Mouse (Mus musculus) neural tube, embryonic 10.5 days (tissue): ENCODE measurements around the gene Agbl5.

Experiments
- DNase-seq: peaks from one replicate; pipeline ENCODE4 v3.0.0-alpha.2; 2017; ENCODE audit warnings: low spot score; ENCODE audit errors: extremely low spot score

Gene Agbl5

DNA sequence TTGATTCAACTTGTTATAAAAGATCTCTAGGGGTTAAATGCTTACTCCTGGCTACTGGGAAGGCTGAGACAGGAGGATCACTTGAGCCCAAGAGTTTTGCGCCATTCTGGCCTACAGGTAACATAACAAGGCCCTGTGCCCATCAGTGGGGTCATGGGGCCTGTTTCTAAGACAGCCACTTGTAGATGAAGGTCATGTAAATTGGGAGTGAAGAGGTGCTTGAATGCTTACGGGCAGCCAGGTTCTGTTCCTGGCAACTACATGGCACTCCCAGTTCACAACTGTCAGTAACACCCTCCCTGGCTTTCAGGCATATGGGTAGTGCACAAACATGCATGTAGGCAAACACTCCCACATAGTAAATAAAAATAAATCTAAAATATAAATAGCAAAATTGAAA lies 62.4 kb downstream of the Agbl5 start:
- no peak for DNase-seq

DNA sequence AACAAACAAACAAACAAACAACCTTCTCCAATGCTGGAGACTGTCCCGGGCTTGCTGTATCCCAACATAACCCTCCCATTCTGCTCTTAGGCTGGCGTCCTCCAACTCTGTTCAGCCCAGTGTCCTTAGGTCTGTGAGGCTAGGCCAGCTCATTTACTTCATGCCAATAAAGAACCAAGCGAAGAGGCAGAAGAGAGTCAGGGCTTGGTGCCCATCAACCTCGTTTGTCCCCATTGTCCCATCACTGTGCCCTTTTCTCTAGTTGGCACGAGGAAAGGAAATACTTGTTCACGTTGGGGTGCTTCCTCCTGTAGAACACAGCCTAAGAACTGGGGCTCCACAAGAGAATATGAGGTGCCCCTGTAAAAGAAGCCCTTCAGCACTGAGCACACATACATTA lies 63.2 kb downstream of the Agbl5 start:
- DNase-seq = no peak

DNA sequence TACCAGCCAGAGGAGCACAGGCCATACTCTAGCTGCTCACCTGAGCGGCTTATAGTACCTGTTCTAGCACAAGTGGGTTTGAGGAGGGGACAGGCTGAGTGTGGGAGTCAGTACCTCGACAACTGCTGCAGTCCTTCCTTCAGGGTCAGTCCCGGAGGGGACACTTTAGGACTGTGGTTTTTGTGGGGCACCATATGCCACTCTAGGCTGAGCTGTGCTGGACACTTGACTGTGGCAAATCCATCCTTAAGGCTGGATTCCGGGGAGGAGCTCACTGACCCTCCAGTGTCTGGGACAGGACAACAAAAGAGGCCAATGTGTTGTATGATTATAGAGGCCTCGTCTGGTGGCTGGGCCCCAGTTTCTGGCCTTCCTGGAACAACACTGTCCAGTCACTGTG lies 64.1 kb downstream of the Agbl5 start:
- DNase-seq = no peak

DNA sequence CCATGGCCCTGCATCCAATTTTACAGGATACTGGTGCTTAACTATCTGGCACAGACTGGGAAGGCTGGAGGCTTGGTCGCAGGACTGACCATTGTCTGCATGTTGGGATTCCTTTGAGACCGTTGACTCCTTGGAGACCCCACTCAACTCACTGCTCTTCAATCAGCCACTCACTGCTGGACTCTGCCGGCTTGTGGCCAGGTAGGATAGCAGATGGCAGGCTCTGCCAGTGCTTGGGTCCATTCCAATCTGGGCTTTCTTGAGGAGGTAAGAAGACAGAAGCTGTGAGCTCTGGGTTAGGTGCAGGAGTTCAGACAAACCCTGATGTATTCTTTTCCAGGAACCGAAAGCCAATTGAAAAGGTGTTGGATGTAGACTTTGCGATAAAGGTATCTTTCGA lies 65.6 kb downstream of the Agbl5 start:
- no peak for DNase-seq

DNA sequence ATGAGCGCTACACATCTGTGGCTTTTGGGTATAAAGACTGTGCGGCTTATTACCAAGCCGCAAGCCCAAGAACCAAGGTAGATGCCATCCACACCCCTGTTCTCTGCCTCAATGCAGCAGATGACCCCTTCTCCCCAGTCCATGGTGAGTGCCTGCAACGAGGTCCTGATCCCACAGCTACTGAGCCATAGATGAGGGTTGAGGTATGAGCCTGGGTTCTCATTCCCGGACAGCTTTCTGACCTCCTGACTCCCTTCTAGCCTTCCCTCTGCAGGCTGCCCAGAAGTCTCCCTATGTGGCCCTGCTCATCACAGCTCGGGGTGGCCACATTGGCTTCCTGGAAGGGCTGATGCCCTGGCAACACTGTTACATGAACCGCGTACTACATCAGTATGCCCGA lies 66.1 kb downstream of the Agbl5 start:
- DNase-seq = no peak

DNA sequence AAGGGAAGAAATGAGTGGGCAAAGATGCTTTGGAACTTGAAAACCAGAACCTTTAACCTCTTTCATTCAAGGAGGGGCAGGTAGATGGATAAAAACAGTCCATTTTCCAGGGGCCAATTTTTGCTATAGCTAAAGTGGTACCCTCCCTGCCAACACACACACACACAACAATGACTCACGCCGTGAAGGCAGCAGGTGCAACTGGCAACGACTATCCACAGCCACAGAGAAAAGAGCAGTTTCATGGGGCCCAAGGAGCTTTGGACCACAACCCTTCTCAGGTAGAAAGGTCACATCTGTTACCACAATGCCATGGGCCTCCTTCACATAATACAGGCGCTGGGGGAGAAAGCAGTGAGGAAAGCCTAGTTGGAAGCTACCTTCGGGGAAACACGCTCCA lies 67.3 kb downstream of the Agbl5 start:
- DNase-seq = no peak
